Mouse (Mus musculus) layer of hippocampus, postnatal 36 days (tissue): Measurements from ENCODE around the gene Nrf1. TPM values are rescaled to one million over a fixed set of nuclear protein-coding genes. Genes with fewer than 3 reads are reported as not detected.

Source experiments
- DNase-seq, 2 experiments: peaks; one replicate each; pipeline ENCODE4 v3.0.0; 2022
- total RNA-seq, 2 experiments: library from RNA; stranded (reverse); gene quantifications; 2 replicates each; pipeline ENCODE4 v1.2.3; 2021

Nrf1 gene
- total RNA-seq = 10 to 100 TPM; 20.1 to 21.5 TPM

DNA sequence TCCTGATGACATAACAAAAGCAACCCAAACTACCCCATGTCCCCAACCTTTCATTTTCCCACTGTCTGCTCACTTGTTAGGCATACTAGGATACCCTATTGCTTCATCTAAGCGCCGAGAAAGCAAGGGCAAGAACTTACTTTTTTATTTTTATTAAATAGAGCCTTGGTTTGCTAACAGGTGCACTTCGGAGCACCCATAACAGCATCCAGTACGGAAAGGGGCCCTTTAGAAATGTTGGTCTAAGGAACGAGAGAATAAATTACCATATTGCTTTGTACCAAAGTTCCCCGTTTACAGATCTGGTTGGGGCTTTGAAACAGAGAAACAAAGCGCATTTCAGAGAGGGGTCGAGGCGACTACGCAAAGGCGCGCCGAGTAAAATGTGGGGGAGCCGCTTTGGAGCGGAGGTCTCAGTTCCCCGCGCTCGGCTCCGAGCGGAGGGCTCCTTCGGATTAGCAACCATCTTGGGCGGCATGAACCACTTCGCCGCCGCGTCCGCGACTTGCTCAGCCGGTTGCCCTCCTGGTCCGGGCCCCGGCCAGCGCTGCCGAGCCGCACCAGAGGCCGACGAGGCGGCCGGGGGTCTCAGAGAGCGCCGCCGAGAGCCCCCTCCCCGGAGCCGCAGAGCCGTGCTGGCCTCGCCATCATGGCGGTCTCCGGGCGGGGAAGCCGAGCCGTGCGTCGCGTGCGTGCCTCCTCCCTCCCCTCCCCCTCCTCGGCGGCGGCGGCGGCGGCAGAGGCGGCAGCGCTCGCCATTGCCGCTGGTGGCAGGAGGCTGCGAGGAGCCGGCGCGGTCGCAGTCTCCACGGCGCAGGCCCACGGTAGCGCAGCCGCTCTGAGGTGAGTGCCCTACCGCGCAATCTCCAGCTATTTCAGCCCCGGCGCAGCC lies at the start of gene Nrf1:
Gene Nrf1, plus strand, starts transcription at position 718 of the 892 bp plus-strand sequence.
- DNase-seq = peak; percentile 93 to 95

DNA sequence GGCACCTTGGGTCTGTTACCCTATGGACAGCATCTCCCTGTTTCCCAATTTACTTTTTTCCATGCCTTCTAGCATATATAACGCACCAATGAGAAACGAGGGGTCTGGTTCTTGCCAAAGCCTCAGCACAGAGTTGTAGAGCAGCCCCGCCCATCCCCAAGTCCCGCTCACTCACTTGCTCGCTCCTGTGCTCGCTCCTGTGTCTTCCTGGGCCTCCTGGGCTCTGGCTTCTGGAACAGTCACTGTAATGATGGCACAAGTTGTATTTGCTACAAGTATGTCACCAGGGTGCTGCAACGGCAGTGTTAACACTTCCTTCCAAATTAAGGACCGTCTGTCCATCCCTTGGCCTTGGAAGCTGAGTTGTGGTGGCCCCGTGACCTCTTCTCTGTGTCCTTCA lies 49.6 kb upstream of the Nrf1 start:
- DNase-seq = no peak

DNA sequence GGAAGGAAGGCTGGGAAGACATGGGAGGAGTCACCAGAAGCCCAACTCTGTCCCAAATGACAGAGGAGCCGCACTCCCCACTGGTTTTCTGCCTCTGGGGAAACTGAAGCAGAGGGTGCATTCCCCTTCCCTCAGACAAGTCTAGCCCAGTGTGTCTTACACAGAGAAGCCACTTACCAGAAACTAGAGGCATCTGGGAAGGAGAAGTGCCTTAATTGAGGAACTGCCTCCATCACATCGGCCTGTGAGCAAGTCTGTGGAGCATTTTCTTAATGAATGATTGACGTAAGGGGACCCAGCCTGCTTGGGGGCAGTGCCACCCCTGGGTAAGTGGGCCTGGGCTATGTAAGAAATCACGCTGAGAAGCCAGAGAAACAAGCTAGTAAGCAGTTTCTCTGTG lies 49.0 kb upstream of the Nrf1 start:
- no peak for DNase-seq

DNA sequence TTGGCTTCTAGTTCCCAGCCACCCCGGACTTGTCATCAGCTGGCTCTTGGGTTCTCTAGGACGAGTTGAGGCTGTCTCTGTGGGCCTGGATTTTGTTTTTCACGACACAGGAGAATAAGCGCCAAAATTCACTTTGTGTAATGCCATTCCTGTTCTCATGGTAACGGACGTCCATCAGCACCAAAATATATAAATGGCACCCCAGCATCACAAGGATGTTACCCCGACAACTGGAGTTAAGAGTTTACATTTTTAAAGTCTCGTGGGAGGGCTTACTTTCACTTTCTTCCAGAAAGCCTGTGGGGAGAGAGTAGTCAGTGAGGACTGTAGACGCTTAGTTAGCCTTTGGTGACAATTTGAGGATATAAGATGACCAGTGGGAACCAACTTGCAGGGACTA lies 45.2 kb upstream of the Nrf1 start:
- no peak for DNase-seq

DNA sequence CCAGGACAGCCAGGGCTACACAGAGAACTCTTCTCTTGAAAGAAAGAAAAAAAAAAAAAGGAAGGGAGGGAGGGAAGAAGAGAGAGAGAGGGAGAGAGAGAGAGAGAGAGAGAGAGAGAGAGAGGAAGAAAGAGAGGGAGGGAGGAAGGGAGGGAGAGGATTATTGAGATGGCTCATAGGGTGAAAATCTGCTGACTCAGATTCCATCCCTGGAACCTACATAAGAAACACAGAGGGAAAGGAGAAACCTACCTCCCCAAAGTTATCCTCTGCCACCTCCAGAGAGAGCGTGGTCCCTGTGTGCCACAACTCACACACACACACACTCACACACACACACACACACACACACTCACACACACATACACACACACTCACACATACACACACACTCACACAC lies 41.9 kb upstream of the Nrf1 start:
- DNase-seq = no peak

DNA sequence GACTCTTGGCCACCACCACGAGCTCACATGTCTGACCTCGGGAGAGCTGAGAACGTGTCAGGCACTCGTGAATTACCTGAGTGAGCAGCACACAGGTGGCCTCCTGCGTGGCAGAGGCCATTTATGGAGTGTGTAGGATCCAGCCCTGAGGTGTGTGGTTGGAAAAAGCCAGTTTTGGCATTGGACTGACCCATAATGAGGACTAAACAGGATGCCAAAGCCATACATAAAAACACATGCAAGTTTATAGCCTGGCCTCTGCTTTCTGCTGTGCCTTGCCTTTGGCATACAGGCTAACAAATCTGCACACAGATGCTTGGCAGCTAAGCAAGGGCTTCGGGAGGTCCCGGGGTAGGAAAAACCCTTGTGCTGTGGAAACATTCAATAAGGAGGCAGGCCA lies 38.6 kb upstream of the Nrf1 start:
- DNase-seq = no peak

DNA sequence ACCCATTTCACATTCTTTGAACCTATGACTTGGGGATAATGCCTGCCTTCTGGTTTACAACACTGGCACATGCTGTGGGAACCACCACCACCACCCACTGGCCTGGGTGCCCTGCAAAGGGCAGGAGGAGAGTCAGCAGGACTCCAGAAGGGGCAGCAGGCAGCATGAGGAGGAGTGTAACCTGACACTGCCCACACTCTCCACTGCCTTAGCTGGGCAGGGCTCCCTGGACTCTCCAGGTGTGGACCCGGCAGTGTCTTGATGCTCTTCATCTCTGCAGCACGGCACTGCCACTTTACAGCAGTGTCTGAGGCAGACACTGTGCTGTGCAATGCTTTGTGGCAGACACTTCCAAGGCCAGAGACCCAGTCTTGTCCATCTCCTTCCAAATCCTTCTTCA lies 34.3 kb upstream of the Nrf1 start:
- no peak for DNase-seq

DNA sequence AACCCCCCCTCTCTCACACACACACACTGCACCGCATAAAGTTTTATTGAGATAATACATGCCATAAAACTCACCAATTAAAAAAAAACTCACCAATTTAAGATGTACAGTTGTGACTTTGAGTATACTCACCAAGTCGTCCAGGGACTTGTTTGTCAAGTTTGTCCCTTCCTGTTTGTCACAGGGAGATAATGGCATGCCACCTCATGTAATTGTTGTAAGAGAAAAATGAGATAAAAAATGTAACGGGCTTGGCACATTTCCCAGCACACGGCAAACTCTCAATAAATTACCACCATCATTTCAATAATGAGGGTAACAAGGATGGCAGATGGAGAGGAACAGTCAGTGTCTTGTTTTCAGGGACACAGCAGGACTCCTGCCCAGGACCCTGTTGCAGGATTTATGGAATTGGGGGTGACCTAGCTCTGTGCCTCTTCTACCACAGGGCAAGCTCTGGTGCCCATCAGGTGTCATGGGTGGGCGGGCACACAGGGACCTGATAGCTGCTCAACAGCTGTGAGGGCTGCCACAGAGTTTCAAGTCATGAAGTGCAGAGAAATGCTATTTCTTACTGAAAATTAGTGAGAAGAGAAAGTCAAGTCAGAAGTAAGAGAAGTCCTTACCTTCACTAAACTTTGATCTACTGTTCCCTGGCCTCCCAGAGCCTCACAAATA lies 33.5 kb upstream of the Nrf1 start:
- no peak for DNase-seq

DNA sequence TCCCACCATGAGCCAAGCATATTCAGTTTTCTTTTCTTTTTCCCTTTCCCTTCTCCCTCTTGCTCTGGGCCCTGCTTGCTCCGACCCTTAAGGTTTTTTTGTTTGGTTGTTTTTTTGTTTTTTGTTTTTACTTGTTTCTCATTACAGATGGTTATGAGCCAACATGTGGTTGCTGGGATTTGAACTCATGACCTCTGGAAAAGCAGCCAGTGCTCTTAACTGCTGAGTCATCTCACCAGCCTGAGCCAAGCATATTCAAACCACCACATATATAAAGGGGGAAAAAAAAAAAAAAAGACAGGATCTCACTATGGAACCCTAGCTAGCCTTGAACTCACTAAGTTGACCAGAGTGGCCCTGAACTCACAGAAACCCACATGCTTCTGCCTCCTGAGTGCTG lies 26.5 kb upstream of the Nrf1 start:
- DNase-seq = no peak

DNA sequence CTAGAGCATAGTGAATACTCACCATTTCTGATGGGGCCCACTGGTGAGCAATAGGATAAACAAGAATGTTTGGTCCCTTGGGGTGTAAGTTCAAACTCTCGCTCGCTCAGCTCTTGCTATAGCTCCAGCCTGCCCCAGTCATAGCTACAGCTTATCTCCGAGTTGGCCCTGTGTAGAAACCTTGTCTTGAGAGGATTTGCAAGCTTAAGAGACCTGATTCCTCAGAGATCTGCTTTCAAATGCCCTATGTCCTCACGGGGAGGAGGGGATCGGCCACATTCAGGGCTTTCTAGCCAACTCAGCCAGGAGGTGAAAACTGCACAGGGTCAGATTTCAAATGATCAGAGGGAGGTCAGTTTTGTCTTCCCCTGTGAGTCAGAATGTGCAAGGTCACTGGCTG lies 26.1 kb upstream of the Nrf1 start:
- DNase-seq = no peak

DNA sequence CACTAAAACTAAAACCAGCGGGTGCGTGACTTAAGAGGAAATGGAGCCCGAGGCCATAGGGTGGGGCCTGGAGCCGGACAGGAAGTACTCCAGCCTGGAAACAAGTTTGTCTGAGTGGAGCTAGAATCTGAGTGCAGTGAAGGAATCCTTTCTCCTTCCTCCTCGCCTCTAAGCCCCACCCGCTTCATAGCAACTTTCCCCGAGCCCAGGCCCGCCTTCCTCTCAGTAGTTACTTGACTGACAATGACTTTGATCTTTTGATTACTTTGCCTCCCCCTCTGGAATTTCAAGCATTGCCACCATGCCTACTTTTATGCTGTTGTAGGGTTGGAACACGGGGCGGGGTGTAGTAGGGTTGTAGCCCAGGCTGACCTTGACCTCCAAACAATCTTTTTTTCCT lies 21.0 kb upstream of the Nrf1 start:
- DNase-seq = no peak

DNA sequence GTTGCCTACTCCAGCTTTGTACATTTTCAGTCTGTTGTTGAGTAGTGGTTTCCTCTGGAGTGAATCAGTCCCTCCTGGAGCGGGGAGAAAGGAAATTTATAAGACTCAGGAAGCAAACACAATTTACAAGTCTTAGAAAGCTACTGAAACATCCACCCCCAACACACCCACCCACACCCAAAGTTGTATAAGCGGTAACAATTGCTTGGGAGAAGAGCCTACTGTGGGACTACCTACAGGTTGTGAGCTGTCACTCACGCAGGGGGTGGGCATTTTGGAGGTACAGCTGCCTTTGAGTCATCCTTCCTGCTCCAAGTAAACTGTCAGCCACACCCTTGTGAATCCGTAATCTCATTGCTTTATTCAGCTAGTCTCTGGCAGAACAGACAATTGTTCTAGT lies 19.4 kb upstream of the Nrf1 start:
- DNase-seq = no peak

DNA sequence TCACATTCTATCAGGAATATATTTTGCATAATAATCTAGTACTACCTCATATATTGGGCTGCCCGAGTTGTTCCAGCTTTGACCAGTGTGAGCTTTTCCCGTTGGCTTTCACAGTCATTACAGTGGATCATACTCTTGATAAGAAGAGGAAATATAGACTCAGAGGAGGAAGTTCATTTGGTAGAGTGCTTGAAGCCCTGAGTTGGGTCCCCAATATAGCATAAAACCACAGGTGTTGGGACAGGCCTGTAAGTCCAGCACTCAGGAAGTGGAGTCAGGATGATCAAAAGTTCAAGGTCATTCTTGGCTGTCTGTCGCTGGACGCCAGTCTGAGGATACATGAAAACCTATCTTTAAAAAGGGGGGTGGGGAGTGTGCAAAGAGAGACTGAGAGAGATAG lies 12.7 kb upstream of the Nrf1 start:
- DNase-seq = no peak

DNA sequence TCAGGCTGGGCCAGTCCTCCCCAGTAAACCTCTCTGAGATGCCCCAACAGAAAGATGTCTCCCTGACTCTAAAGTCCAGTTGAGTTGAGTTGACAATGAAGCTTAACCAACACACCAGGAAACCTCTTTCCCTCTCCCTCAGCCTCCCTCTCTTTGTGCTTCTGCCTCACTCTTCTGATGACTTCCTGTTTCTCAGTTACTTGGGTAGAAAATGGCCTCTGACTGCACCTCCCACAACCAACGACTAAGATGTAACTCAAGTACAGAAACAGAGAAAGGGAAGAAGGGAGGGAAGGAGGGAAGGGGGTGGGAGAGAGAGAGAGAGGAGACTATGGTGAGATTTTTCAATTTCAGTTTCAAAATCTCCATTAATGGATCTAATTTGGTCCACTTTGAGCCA lies 6.3 kb upstream of the Nrf1 start:
- no peak for DNase-seq

DNA sequence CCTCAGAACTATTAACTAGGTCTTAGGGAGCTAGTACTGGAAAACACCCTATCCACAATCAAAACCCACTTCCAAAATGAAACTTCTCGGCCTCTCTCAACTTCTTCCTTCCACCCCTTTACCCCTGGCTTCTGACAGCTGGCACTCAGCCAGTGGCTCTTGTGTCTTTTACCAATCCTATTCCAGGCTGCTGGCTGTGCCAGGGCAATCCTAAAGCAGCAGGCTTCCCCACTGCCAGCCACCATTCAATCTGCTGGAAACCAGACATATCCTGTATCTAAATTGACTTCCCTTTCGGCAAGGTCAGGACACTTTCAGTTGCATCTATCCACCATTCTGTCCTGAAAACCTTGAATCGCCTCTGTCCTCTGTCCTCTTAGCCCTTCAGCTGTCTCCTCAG lies 5.3 kb upstream of the Nrf1 start:
- no peak for DNase-seq

DNA sequence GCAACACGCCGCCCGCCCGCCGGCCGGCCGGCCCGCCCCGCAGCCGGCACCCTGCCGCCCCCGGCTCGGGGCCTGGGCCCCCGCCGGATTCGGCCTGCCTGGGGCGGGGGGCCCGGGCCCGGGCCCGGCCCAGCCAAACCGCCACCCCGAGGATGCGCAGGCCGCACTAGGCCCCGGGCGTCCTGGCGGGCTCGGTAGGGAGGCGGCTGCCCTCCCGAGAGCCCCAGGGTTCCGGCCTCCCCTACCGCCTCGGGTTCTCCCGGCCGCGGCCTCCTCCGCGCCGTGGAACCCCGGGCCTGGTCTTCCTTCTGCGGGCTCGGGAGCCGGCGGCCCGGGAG lies 344 bp downstream of the Nrf1 start:
- no peak for DNase-seq

DNA sequence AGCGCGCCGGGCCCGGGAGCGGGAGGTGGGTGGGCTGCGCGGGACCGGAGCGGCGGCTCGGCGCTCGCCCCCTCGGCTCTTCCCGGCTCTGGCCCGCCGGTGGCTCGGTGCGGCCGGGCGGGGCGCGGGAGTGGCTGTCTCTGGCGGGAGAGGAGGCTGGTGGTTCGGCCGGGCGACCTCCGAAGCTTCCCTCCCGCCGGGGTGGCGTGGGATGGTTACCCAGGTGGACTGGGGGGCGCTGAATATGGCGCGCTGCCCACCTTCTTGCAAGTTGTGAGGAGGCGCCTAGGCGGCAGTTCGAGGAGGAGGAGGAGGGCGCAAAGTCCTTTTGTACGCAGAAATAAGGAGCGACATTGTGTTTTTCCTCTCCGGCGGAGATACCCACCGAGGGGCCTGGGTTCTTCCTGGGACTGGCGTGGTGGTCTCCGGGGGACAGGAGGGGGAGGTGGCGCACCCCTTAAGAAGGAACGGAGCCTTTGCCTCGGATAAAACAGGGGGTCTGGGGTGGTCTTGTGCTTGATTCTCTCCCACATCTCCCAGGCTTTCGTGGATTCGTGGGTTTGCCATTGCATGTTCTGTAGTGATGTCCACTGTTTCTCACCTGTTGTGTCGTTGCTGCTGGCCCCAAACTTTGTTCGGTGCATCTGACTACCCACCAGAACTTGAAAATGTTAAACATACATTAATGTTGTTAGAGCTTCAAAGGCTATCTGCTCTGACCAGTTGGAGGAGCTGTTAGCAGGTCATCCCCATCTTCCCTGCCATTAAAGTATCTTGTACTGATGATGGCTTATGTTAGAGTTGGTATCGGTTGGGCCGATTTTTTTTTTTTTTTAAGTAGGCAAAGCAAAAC lies 939 bp downstream of the Nrf1 start:
- peak; percentile 43 to 64 for DNase-seq

DNA sequence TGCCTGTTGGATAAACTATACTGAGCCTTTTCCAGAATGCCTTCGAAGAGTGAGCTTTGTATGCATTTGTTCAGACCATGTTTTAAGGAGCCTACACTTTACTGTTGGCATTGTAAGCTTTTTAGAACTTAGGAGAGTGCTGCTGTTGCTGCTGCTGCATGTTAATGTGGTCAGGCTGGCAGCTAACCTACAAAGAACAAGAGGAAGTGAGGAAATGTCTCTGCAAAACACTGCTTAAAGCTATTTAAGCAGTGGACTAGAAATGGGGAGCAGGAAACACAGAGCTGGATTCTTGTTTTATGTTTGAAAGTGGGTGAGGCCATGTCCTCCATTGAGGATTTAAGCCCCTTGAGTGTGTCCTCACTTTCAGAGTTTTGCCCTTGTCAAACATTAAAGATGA lies 5.3 kb downstream of the Nrf1 start:
- DNase-seq = no peak

DNA sequence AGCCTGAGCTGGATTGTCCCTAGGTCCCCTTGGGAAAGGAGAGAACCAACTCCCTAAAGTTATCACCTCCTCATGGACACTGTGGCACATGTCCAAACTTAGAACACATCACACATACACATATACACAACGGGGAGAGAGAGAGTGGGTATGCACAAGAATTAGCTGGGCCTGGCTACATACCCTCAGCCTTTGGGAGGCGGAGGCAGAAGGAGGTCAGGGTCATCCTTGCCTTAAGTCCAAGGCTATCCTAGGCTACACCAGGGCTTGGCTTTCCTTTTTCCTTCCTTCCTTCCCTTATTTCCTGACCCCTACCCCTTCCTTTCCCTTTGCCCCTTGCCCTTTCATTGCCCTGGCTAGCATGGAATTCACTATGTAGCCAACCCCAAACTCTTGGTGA lies 14.8 kb downstream of the Nrf1 start:
- no peak for DNase-seq

DNA sequence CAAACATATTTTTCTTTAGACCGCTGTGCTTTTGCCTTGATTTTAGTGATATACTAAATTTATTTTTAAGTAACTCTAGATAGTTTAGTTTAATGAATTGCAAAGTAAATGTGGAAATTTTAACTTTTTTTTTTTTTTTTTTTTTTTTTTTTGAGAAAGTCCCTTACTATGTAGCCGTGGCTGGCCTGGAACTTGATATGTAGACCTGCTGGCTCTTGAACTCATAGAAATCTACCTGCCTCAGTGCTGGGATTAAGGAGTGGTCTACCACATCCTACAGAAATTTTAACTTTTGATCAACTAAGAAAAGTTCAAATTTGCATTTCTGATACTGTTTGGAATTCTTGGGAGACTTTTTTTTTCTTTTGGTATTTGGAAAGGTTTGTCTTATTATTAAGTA lies 17.6 kb downstream of the Nrf1 start:
- DNase-seq = no peak

DNA sequence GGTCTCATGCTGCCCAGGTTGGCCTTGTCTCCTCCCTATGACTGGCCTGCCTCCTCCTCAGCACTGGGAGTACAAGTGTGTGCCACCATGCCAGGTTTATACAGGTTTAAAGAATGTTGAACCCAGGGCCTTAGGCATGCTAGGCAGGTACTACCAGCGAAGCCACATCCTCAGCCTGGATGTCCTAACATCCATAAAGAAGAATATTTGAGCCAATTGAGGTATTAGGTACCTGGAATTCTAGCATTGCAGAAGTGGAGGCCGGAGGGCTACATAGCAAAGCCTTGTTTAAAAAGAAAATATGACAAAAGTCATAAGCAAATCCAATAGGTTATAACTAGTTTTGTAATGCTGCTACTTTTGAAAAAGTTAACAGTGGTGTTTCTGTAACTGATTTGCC lies 19.0 kb downstream of the Nrf1 start:
- no peak for DNase-seq

DNA sequence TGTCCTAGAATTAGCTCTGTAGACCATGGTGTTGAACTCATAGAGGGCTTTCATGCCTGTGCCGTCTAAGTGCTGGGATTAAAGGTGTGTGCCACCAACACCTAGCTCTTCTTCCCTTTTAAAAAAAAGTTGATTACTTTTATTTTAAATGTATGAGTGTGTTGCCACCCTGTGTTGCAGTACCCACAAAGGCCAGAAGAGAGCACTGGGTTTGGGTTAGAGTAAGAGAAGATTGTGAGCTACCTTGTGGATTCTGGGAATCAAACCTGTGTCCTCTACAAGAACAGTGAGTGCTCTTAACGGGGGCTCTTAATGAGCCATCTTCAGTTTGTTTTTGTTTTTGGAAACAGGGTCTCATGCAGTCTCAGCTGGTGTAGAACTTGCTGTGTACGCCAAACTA lies 24.7 kb downstream of the Nrf1 start:
- DNase-seq = no peak

DNA sequence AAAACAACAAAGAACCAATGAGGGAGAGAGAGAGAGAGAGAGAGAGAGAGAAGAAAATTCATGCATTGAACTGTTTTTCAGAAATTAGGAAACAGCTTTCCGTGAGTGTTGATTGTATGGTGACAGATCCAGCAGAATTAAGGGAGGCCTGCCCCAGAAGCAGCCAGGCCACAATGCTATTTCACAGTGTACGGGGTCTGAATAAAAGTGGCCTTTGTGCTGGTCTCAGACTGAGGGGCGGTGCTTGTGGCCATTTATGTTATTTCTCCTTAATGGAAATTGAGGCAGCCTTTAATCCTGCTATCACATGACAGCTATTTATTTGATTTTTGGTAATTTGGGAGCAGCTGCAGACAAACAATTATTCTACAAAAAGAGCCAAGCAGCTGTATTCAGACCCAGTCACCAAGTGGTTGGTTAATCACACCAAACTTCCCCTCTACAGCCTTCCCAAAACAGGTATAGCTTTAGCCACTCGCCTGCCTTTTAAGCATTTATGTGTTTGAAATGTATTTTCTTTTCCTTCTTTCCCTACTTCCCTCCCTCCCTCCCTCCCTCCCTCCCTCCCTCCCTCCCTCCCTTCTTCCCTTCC lies 31.2 kb downstream of the Nrf1 start:
- DNase-seq = no peak
